Mouse (Mus musculus) hindbrain, embryonic 12.5 days (tissue): Measurements from ENCODE around the gene Tnfrsf21. TPM values are rescaled to one million over a fixed set of nuclear protein-coding genes. Genes with fewer than 3 reads are reported as not detected.
A peak's percentile ranks its signal among the peaks of the same experiment; 100 is the strongest.

Experiments used
- ATAC-seq: fragments of 200-750 bp; cut with Nextera tagmentation; 2 replicates; pipeline ENCODE4 v1.8.0; 2017; ENCODE audit warnings: moderate TSS enrichment; ENCODE audit not compliant: low FRiP score
- H3K27ac ChIP-seq: fragments of 300-500 bp; sonication (generic); 2 replicates; pipeline ENCODE4 v1.5.1; 2016; ENCODE audit warnings: mild to moderate bottlenecking
- H3K27me3 ChIP-seq: fragments of 300-500 bp; sonication (generic); 2 replicates; pipeline ENCODE4 v1.6.1; 2016; ENCODE audit warnings: mild to moderate bottlenecking
- H3K36me3 ChIP-seq: fragments of 300-500 bp; sonication (generic); 2 replicates; pipeline ENCODE4 v1.6.1; 2016; ENCODE audit warnings: mild to moderate bottlenecking
- H3K4me1 ChIP-seq: fragments of 300-500 bp; sonication (generic); 2 replicates; pipeline ENCODE4 v1.6.1; 2016
- H3K4me2 ChIP-seq: fragments of 300-500 bp; sonication (generic); replicated peaks from 2 replicates; pipeline ENCODE4 v1.6.1; 2016; ENCODE audit warnings: mild to moderate bottlenecking
- H3K4me3 ChIP-seq: fragments of 300-500 bp; sonication (generic); 2 replicates; pipeline ENCODE4 v1.5.1; 2016; ENCODE audit warnings: mild to moderate bottlenecking
- H3K9ac ChIP-seq: fragments of 300-500 bp; sonication (generic); 2 replicates; pipeline ENCODE4 v1.6.1; 2016; ENCODE audit warnings: mild to moderate bottlenecking, moderate library complexity
- H3K9me3 ChIP-seq: fragments of 300-500 bp; sonication (generic); replicated peaks from 2 replicates; pipeline ENCODE4 v1.6.1; 2016; ENCODE audit warnings: mild to moderate bottlenecking
- WGBS: fragments of 180-500 bp; shearing (Covaris S2); methylation state at CpG from one replicate; pipeline ENCODE4 v1.1.7; 2016; 5-methylcytosine and 5-hydroxymethylcytosine counted together
- polyA plus RNA-seq: library from polyadenylated mRNA; unstranded; fragments of >200 nt; fragmentation: Nextera tagmentation; extraction: Ambion mirVana; gene quantifications from 2 replicates; pipeline ENCODE4 v1.2.1, GENCODE M21; 2016

Tnfrsf21 gene
- polyA plus RNA-seq, 1 experiment from 2014 or later, result 44.9 TPM

GRCm38 (mm10) chr17:42999446-42999977 is 16.8 kb upstream of the Tnfrsf21 start:
- H3K4me1 ChIP-seq, result no peaks in the 10 kb centered on the region
- no peak overlapping the region for H3K4me2 ChIP-seq
- no peaks in the 10 kb centered on the region for H3K9me3 ChIP-seq
- H3K36me3 ChIP-seq, result no peaks in the 10 kb centered on the region
- ATAC-seq, result no peak
- no peaks in the 10 kb centered on the region for H3K27me3 ChIP-seq
- H3K4me3 ChIP-seq, result no peak overlapping the region
- no peak overlapping the region for H3K9ac ChIP-seq
- no peak overlapping the region for H3K27ac ChIP-seq
- 78% methylated on average over 7 of the region's 7 CpGs for WGBS

GRCm38 (mm10) chr17:43000598-43000997 is 15.8 kb upstream of the Tnfrsf21 start:
- no peaks in the 10 kb centered on the region for H3K9me3 ChIP-seq
- H3K36me3 ChIP-seq, result no peaks in the 10 kb centered on the region
- no peak overlapping the region for H3K4me2 ChIP-seq
- no peak for ATAC-seq
- H3K27ac ChIP-seq, result no peak overlapping the region
- H3K27me3 ChIP-seq, result no peaks in the 10 kb centered on the region
- H3K4me1 ChIP-seq, result no peaks in the 10 kb centered on the region
- H3K4me3 ChIP-seq, result no peak overlapping the region
- WGBS, result 92% methylated on average over 7 of the region's 7 CpGs
- no peak overlapping the region for H3K9ac ChIP-seq

GRCm38 (mm10) chr17:43012718-43013117 is 3.6 kb upstream of the Tnfrsf21 start:
- Histone ChIP-seq H3K9ac (no peak overlapping the region), H3K27ac (no peak overlapping the region), H3K4me1 (no peaks in the 10 kb centered on the region), H3K27me3 (no peaks in the 10 kb centered on the region), H3K36me3 (no peaks in the 10 kb centered on the region), H3K4me2 (no peak overlapping the region), H3K4me3 (no peak overlapping the region), H3K9me3 (no peaks in the 10 kb centered on the region)
- 17% methylated on average over 6 of the region's 6 CpGs for WGBS
- ATAC-seq, result no peak

- H3K27me3 ChIP-seq, result no peaks in the 10 kb centered on the region
- H3K27ac ChIP-seq, result peak overlapping the region; percentile 95
- ATAC-seq, result peak; percentile 62
- peaks cover 10% of the 10 kb centered on the region; the same call in 1 of the 2 replicates for H3K36me3 ChIP-seq
- peak overlapping the region; percentile 95 for H3K9ac ChIP-seq
- no peaks in the 10 kb centered on the region for H3K9me3 ChIP-seq
- peak overlapping the region; percentile 82 for H3K4me3 ChIP-seq
- H3K4me2 ChIP-seq, result peak overlapping the region; percentile 77
- peaks cover 11% of the 10 kb centered on the region for H3K4me1 ChIP-seq
- WGBS, result 2% methylated on average over 39 of the region's 40 CpGs
Observed at GRCm38 (mm10) chr17:43017341-43018052, 1.1 kb downstream of the Tnfrsf21 start.

GRCm38 (mm10) chr17:43018071-43018470 is 1.7 kb downstream of the Tnfrsf21 start:
- Histone ChIP-seq H3K36me3 (peaks cover 10% of the 10 kb centered on the region; the same call in 1 of the 2 replicates), H3K27ac (peak overlapping the region; percentile 95), H3K4me3 (peak overlapping the region; percentile 82)

GRCm38 (mm10) chr17:43019660-43020059 is 3.3 kb downstream of the Tnfrsf21 start:
- ATAC-seq, result no peak
- 93% methylated on average over 9 of the region's 9 CpGs for WGBS
- Histone ChIP-seq H3K9me3 (no peaks in the 10 kb centered on the region), H3K27ac (no peak overlapping the region), H3K4me2 (no peak overlapping the region), H3K36me3 (peaks cover 10% of the 10 kb centered on the region; the same call in 1 of the 2 replicates), H3K4me1 (peaks cover 11% of the 10 kb centered on the region), H3K4me3 (no peak overlapping the region), H3K9ac (no peak overlapping the region), H3K27me3 (no peaks in the 10 kb centered on the region)

More at GRCm38 (mm10) chr17:43018071-43018470, 1.7 kb downstream of the Tnfrsf21 start:
- no peaks in the 10 kb centered on the region for H3K9me3 ChIP-seq
- H3K4me1 ChIP-seq, result peaks cover 11% of the 10 kb centered on the region
- peak overlapping the region; percentile 77 for H3K4me2 ChIP-seq
- no peaks in the 10 kb centered on the region for H3K27me3 ChIP-seq
- no peak for ATAC-seq
- peak overlapping the region; percentile 95 for H3K9ac ChIP-seq

GRCm38 (mm10) chr17:43021017-43021416 is 4.7 kb downstream of the Tnfrsf21 start:
- Histone ChIP-seq H3K27me3 (no peaks in the 10 kb centered on the region), H3K4me2 (no peak overlapping the region), H3K4me1 (peaks cover 11% of the 10 kb centered on the region), H3K4me3 (no peak overlapping the region), H3K9ac (no peak overlapping the region), H3K27ac (no peak overlapping the region), H3K9me3 (no peaks in the 10 kb centered on the region), H3K36me3 (peaks cover 10% of the 10 kb centered on the region; the same call in 1 of the 2 replicates)
- ATAC-seq, result no peak
- WGBS, result 93% methylated on average over 5 of the region's 5 CpGs

- no peak overlapping the region for H3K4me2 ChIP-seq
- no peaks in the 10 kb centered on the region for H3K9me3 ChIP-seq
- H3K4me3 ChIP-seq, result no peak overlapping the region
- peaks cover 10% of the 10 kb centered on the region; the same call in 1 of the 2 replicates for H3K36me3 ChIP-seq
- no peaks in the 10 kb centered on the region for H3K27me3 ChIP-seq
- no peak overlapping the region for H3K27ac ChIP-seq
- H3K4me1 ChIP-seq, result peaks cover 11% of the 10 kb centered on the region
- no peak overlapping the region for H3K9ac ChIP-seq
- ATAC-seq, result no peak
- WGBS, result 95% methylated on average over 9 of the region's 9 CpGs
Observed at GRCm38 (mm10) chr17:43022056-43022455, 5.7 kb downstream of the Tnfrsf21 start.

GRCm38 (mm10) chr17:43023637-43024217 is 7.4 kb downstream of the Tnfrsf21 start:
- no peak for ATAC-seq
- no peak overlapping the region for H3K4me2 ChIP-seq
- peaks cover 10% of the 10 kb centered on the region; the same call in 1 of the 2 replicates for H3K36me3 ChIP-seq
- H3K9me3 ChIP-seq, result no peaks in the 10 kb centered on the region
- WGBS, result 88% methylated on average over 12 of the region's 12 CpGs
- peaks cover 4% of the 10 kb centered on the region; the same call in 1 of the 2 replicates for H3K4me1 ChIP-seq
- no peak overlapping the region for H3K9ac ChIP-seq
- H3K27me3 ChIP-seq, result no peaks in the 10 kb centered on the region
- no peak overlapping the region for H3K4me3 ChIP-seq
- H3K27ac ChIP-seq, result no peak overlapping the region

GRCm38 (mm10) chr17:43024531-43024930 is 8.2 kb downstream of the Tnfrsf21 start:
- Histone ChIP-seq H3K9ac (no peak overlapping the region), H3K4me3 (no peak overlapping the region), H3K27me3 (no peaks in the 10 kb centered on the region), H3K36me3 (peaks cover 10% of the 10 kb centered on the region; the same call in 1 of the 2 replicates), H3K4me1 (no peaks in the 10 kb centered on the region; the same call in 1 of the 2 replicates), H3K27ac (no peak overlapping the region), H3K4me2 (no peak overlapping the region), H3K9me3 (no peaks in the 10 kb centered on the region)
- no peak for ATAC-seq
- WGBS, result 93% methylated on average over 3 of the region's 3 CpGs

GRCm38 (mm10) chr17:43025048-43025447 is 8.7 kb downstream of the Tnfrsf21 start:
- no peaks in the 10 kb centered on the region for H3K4me1 ChIP-seq
- no peak for ATAC-seq
- H3K36me3 ChIP-seq, result peaks cover 10% of the 10 kb centered on the region; the same call in 1 of the 2 replicates
- no peak overlapping the region for H3K4me3 ChIP-seq
- no peak overlapping the region for H3K9ac ChIP-seq
- no peak overlapping the region for H3K27ac ChIP-seq
- 90% methylated on average over 6 of the region's 6 CpGs for WGBS
- H3K9me3 ChIP-seq, result no peaks in the 10 kb centered on the region
- no peak overlapping the region for H3K4me2 ChIP-seq
- no peaks in the 10 kb centered on the region for H3K27me3 ChIP-seq

GRCm38 (mm10) chr17:43025819-43026593 is 9.7 kb downstream of the Tnfrsf21 start:
- no peak overlapping the region for H3K9ac ChIP-seq
- 94% methylated on average over 22 of the region's 22 CpGs for WGBS
- H3K9me3 ChIP-seq, result no peaks in the 10 kb centered on the region
- H3K4me3 ChIP-seq, result no peak overlapping the region
- no peaks in the 10 kb centered on the region for H3K4me1 ChIP-seq
- no peak overlapping the region for H3K4me2 ChIP-seq
- H3K27me3 ChIP-seq, result no peaks in the 10 kb centered on the region
- ATAC-seq, result no peak
- no peak overlapping the region for H3K27ac ChIP-seq
- H3K36me3 ChIP-seq, result 0 out of 2 replicates have a peak, but pooled peaks cover 5% of the 10 kb centered on the region
